Mouse (Mus musculus): ENCODE measurements at regions not wholly inside any gene's neighbourhood (a gene's known extent, or its start where the extent isn't known, plus 50 kb on each side); places are given as distances from the start of the nearest gene placed in this dataset.

GRCm38 (mm10) chr3:29890764-29891163, 657.0 kb downstream of the Mecom start:
- DNase-seq, result no peak

- no peak for DNase-seq
Measured at GRCm38 (mm10) chr3:29890286-29890685, 657.5 kb downstream of the Mecom start.

GRCm38 (mm10) chr3:29889638-29890037, 658.2 kb downstream of the Mecom start:
- no peak for DNase-seq

- peak; percentile 4 for DNase-seq
Measured at GRCm38 (mm10) chr3:29879966-29880365, 667.8 kb downstream of the Mecom start.

GRCm38 (mm10) chr3:29875768-29876167, 672.0 kb downstream of the Mecom start:
- DNase-seq, result no peak

- no peak for DNase-seq
Measured at GRCm38 (mm10) chr3:29862437-29862836, 685.4 kb downstream of the Mecom start.

GRCm38 (mm10) chr3:29852465-29852864, 695.3 kb downstream of the Mecom start:
- DNase-seq, result no peak

- peak; percentile 9 for DNase-seq
Measured at GRCm38 (mm10) chr3:29835432-29835831, 712.4 kb downstream of the Mecom start.

- no peak for DNase-seq
Measured at GRCm38 (mm10) chr3:29834884-29835283, 712.9 kb downstream of the Mecom start.

GRCm38 (mm10) chr3:29831346-29831745, 716.5 kb downstream of the Mecom start:
- no peak for DNase-seq

GRCm38 (mm10) chr3:29822622-29823370, 725.0 kb downstream of the Mecom start:
- no peak for DNase-seq

GRCm38 (mm10) chr3:29816964-29817363, 730.8 kb downstream of the Mecom start:
- DNase-seq, result no peak

GRCm38 (mm10) chr3:29813276-29813675, 731.5 kb downstream of the Egfem1 start:
- no peak for DNase-seq

GRCm38 (mm10) chr3:29812480-29813240, 730.8 kb downstream of the Egfem1 start:
- peak; percentile 7 for DNase-seq

GRCm38 (mm10) chr3:29806046-29806445, 724.2 kb downstream of the Egfem1 start:
- no peak for DNase-seq

- DNase-seq, result no peak
Measured at GRCm38 (mm10) chr3:29803456-29803855, 721.6 kb downstream of the Egfem1 start.

- no peak for DNase-seq
Measured at GRCm38 (mm10) chr3:29801081-29801480, 719.3 kb downstream of the Egfem1 start.

- DNase-seq, result peak; percentile 3
Measured at GRCm38 (mm10) chr3:29774365-29774764, 692.5 kb downstream of the Egfem1 start.

- no peak for DNase-seq
Measured at GRCm38 (mm10) chr3:29771194-29771593, 689.4 kb downstream of the Egfem1 start.

GRCm38 (mm10) chr3:29768592-29768991, 686.8 kb downstream of the Egfem1 start:
- DNase-seq, result no peak

GRCm38 (mm10) chr3:29764021-29764420, 682.2 kb downstream of the Egfem1 start:
- no peak for DNase-seq

- DNase-seq, result peak; percentile 71
Measured at GRCm38 (mm10) chr3:29757821-29758494, 676.1 kb downstream of the Egfem1 start.
